Mouse (Mus musculus): ENCODE measurements at regions not wholly inside any gene's neighbourhood (a gene's known extent, or its start where the extent isn't known, plus 50 kb on each side); places are given as distances from the start of the nearest gene placed in this dataset.

- POLR2A ChIA-PET = interaction anchor here (0.6 kb wide), 1 partner anchor 33 kb away, joined by 3 read pairs; no protein-coding TSS in a partner anchor
- in situ Hi-C loops (cut with MboI; ENCODE audit: low pct_unique_long_range_greater_than_20kb) = no loop called here
- CTCF ChIA-PET = no interaction called here
- no peaks in the 10 kb centered on the region for H3K27me3 ChIP-seq
- ATAC-seq (no peak), DNase-seq (ENCODE audit: low read depth, low spot score) (no peak)
- TF ChIP-seq CTCF (IDR thresholded peaks at IDR 0.05) = no peak
Observed at GRCm38 (mm10) chr10:98350318-98350926, 563.8 kb upstream of the Atp2b1 start.

DNA sequence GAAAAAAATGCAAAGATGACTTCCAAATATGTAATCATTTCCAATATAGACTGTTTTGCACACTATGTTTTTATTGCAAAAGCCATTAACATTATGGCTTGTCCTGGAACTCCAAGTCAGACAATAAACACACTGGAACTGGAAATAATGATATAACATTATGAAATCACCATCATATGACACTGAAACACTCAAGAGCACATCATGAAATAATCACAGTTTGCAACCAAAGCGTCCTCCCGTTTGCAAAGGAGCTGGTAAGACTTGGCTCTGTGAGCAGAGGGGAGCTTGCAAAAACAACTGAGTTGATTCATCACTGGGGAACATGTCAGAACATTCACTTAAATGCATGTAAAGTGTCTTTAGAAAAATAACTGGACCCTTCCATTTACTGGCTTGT lies 562.1 kb upstream of the Atp2b1 start:
- POLR2A ChIA-PET = no interaction called here
- CTCF ChIA-PET = no interaction called here
- in situ Hi-C loops (cut with MboI; ENCODE audit: low pct_unique_long_range_greater_than_20kb) = no loop called here
- ATAC-seq (no peak), DNase-seq (ENCODE audit: low read depth, low spot score) (no peak)
- no peak for TF ChIP-seq CTCF (IDR thresholded peaks at IDR 0.05)
- H3K27me3 ChIP-seq = no peaks in the 10 kb centered on the region

GRCm38 (mm10) chr10:98354486-98354885 lies 559.7 kb upstream of the Atp2b1 start:
- ChIA-PET POLR2A (no interaction called here), CTCF (interaction anchor here (0.9 kb wide), 1 partner anchor 22 kb away, joined by 3 read pairs; no protein-coding TSS in a partner anchor)
- DNase-seq (ENCODE audit: low read depth, low spot score) = no peak
- ATAC-seq = no peak
- no peaks in the 10 kb centered on the region for H3K27me3 ChIP-seq
- no peak for TF ChIP-seq CTCF (IDR thresholded peaks at IDR 0.05)
- in situ Hi-C loops (cut with MboI; ENCODE audit: low pct_unique_long_range_greater_than_20kb) = no loop called here

DNA sequence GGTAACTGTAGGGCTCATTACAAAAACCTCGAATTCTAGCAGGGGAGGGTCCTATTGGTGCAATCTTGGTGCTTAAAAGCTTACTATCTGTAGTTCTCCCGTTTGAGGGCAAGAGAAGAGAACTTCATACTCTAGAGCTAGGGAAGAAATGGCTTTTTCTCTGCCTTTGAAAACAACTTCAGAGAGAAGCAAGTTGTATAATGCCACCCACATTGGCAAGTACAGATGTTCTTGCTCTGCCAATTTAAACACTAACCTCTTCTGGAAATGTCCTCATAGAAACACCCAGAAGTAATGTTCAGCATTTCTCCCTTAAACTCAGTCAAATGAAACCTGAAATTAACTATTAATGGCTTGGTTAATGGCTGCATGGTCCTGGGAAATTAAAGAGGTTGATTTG lies 549.6 kb upstream of the Atp2b1 start:
- ChIA-PET CTCF (no interaction called here), POLR2A (no interaction called here)
- in situ Hi-C loops (cut with MboI; ENCODE audit: low pct_unique_long_range_greater_than_20kb) = no loop called here
- DNase-seq (ENCODE audit: low read depth, low spot score) (no peak), ATAC-seq (no peak)
- peaks cover 4% of the 10 kb centered on the region for H3K27me3 ChIP-seq
- no peak for TF ChIP-seq CTCF (IDR thresholded peaks at IDR 0.05)

DNA sequence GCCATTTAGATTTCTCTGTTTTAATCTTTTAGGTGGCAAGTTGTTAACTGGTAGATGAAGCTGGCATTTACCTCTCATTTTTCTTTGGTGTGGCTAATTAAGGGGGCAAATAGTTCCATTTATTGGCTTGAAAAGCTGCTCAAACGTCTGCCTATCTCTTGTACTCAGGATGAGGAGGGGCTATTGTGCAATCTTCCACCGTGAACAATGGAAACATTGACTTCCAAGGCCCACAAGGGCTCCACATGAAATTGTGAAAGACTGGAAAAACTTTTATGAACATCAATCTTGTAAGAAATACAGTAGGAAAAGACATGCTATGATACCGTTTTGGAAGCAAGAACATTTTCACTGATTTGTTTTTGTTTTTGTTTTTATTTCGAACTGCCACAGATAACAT lies 541.6 kb upstream of the Atp2b1 start:
- in situ Hi-C loops (cut with MboI; ENCODE audit: low pct_unique_long_range_greater_than_20kb) = no loop called here
- DNase-seq (ENCODE audit: low read depth, low spot score) = no peak
- TF ChIP-seq CTCF (IDR thresholded peaks at IDR 0.05) = no peak
- H3K27me3 ChIP-seq = peaks cover 3% of the 10 kb centered on the region
- POLR2A ChIA-PET = no interaction called here
- ATAC-seq = no peak
- CTCF ChIA-PET = no interaction called here

DNA sequence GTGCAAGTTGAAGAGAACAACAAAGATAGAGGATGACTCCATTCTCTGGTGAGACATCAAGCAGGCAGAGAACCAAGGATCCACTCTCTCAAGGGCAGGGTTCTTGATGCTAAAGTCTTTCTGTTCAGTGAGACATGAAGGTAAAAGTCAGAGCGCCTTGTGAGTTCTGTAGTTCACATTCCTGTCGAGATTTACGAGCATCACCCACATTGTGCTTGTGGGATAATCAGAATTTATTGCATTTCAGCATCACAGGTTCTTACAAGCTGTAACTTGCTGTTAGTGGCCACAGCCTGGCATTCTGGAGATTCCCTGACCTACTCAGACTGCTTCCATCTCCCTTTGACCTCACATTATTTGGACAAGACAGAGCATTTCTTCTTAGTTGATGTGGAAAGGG lies 540.9 kb upstream of the Atp2b1 start:
- ATAC-seq = peak; percentile 93
- CTCF ChIA-PET = no interaction called here

GRCm38 (mm10) chr10:98374684-98375083 lies 539.5 kb upstream of the Atp2b1 start:
- POLR2A ChIA-PET = interaction anchor here (0.6 kb wide), 1 partner anchor 335 kb away, joined by 3 read pairs; no protein-coding TSS in a partner anchor
- no peak for TF ChIP-seq CTCF (IDR thresholded peaks at IDR 0.05)
- peaks cover 3% of the 10 kb centered on the region for H3K27me3 ChIP-seq
- CTCF ChIA-PET = interaction anchor here (1.1 kb wide), 1 partner anchor 16 kb away, joined by 4 read pairs; no protein-coding TSS in a partner anchor
- no peak for ATAC-seq
- DNase-seq (ENCODE audit: low read depth, low spot score) = no peak
- in situ Hi-C loops (cut with MboI; ENCODE audit: low pct_unique_long_range_greater_than_20kb) = loop anchor here (25.0 kb wide), 1 partner anchor 713 kb away; no protein-coding TSS in a partner anchor

More for the DNA sequence above, 540.9 kb upstream of the Atp2b1 start:
- TF ChIP-seq CTCF (IDR thresholded peaks at IDR 0.05) = no peak
- peaks cover 3% of the 10 kb centered on the region for H3K27me3 ChIP-seq
- POLR2A ChIA-PET = interaction anchor here (0.7 kb wide), 1 partner anchor 49 kb away, joined by 3 read pairs; no protein-coding TSS in a partner anchor
- peak; percentile 68 for DNase-seq (ENCODE audit: low read depth, low spot score)
- in situ Hi-C loops (cut with MboI; ENCODE audit: low pct_unique_long_range_greater_than_20kb) = no loop called here

DNA sequence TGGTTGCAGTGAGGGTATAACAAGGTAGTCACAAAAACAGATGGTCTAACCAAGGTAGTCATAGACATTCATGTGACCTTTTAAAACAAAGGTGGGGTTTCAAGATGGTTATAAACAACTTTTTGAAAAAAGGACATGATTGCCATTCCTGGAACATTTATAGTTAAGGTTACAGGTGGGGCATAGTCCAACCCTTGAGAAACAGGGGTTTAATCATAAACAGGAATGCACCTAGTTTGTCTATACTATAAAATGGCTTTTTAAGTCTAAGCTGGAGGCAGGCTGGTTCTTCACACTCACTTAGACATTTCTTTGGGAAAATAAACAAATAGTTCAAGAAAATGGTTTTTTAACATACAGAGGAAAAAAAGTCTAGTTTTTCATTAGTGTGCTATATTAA lies 525.7 kb upstream of the Atp2b1 start:
- DNase-seq (ENCODE audit: low read depth, low spot score) = no peak
- ChIA-PET CTCF (interaction anchor here (1.8 kb wide), 1 partner anchor 13 kb away, joined by 3 read pairs; no protein-coding TSS in a partner anchor), POLR2A (no interaction called here)
- in situ Hi-C loops (cut with MboI; ENCODE audit: low pct_unique_long_range_greater_than_20kb) = loop anchor here (25.0 kb wide), 1 partner anchor 699 kb away; no protein-coding TSS in a partner anchor
- no peak for TF ChIP-seq CTCF (IDR thresholded peaks at IDR 0.05)
- ATAC-seq = no peak
- no peaks in the 10 kb centered on the region for H3K27me3 ChIP-seq

GRCm38 (mm10) chr10:98399864-98400263 lies 514.3 kb upstream of the Atp2b1 start:
- peaks cover 3% of the 10 kb centered on the region for H3K27me3 ChIP-seq
- ChIA-PET POLR2A (no interaction called here), CTCF (no interaction called here)
- no peak for ATAC-seq
- in situ Hi-C loops (cut with MboI; ENCODE audit: low pct_unique_long_range_greater_than_20kb) = loop anchor here (25.0 kb wide), 1 partner anchor 687 kb away; no protein-coding TSS in a partner anchor
- TF ChIP-seq CTCF (IDR thresholded peaks at IDR 0.05) = no peak
- no peak for DNase-seq (ENCODE audit: low read depth, low spot score)

DNA sequence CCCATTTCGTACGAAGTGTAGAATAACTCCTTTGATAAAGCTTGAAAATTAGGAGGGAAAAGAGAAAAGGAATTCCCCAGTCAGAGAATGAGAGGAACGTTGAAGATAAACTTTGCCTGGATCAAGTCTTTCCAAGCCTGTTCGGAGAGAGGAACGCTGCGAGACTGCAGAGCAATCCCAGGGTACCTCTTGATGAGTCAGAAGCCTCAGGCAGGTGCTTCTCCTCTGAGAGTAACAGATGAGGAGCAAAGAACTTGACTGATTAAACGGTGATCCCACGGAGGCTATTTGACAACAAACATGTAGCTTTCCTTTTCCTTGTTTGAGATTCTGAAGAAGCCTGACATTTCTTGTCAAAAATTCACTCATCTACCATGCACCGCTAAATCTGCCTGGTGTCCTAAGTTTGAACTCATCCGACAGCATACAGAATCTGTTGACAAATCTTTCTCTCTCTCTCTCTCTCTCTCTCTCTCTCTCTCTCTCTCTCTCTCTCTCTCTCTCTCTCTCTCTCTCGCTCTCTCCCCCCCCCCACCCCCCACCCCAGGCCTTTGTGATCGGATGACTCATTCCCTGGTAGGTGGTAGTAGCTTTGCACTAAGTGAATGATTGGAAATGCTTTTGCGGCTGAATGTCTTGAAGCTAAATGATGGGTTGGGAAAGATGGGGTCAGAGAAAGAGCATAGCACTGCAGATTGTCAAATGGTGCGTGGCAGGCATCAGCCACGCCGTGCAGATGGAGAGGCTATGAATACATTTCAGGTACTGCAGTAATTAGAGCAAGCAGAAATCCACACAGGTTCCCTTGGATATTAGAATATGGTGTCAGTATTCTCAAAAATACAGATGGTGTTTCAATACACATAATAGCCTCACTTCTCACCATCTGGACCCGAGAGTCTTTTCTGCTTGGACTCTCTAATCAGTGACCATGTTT lies 496.1 kb upstream of the Atp2b1 start:
- ATAC-seq (no peak), DNase-seq (ENCODE audit: low read depth, low spot score) (no peak)
- POLR2A ChIA-PET = no interaction called here
- H3K27me3 ChIP-seq = peaks cover 3% of the 10 kb centered on the region
- CTCF ChIA-PET = no interaction called here
- in situ Hi-C loops (cut with MboI; ENCODE audit: low pct_unique_long_range_greater_than_20kb) = no loop called here
- TF ChIP-seq CTCF (IDR thresholded peaks at IDR 0.05) = no peak

GRCm38 (mm10) chr10:98424450-98424849 lies 489.8 kb upstream of the Atp2b1 start:
- peaks cover 3% of the 10 kb centered on the region for H3K27me3 ChIP-seq
- TF ChIP-seq CTCF (IDR thresholded peaks at IDR 0.05) = no peak
- in situ Hi-C loops (cut with MboI; ENCODE audit: low pct_unique_long_range_greater_than_20kb) = no loop called here
- DNase-seq (ENCODE audit: low read depth, low spot score) (no peak), ATAC-seq (no peak)
- ChIA-PET POLR2A (no interaction called here), CTCF (no interaction called here)
